Mouse (Mus musculus) olfactory bulb, adult 2 months (tissue): Measurements from ENCODE around the gene Sec23a.

Experiments
- CTCF ChIP-seq: fragments of 200-500 bp; IDR thresholded peaks from 2 replicates; pipeline ENCODE4 v1.5.1; 2012; ENCODE audit warnings: low read depth, mild to moderate bottlenecking, low read length, moderate library complexity; ENCODE audit not compliant: insufficient read depth
- POLR2A ChIP-seq: fragments of 200-500 bp; IDR thresholded peaks from 2 replicates; pipeline ENCODE4 v1.6.1; 2012; ENCODE audit warnings: mild to moderate bottlenecking, low read depth, low read length, moderate library complexity; ENCODE audit not compliant: insufficient read depth

DNA sequence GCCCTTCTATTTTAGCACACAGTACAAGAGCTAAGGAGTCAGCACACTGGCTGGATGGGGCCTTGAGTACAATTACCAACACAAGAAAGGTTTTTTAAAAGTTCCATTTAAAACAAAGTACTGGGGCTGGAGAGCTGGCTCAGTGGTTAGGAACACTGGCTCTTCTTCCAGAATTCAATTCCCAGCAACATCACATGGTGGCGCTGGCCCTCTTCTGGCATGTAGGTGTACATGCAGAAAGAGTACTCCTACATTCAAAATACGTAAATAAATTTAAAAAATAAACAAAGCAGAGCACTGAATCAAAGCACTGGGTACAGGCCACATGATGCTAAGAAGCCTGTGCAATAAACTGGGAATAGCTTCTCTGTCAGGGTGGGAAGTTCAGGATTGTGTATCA, 34.9 kb downstream of the Sec23a start:
- no peak for TF ChIP-seq CTCF
- no peak for TF ChIP-seq POLR2A
